In the genomic region with DNA sequence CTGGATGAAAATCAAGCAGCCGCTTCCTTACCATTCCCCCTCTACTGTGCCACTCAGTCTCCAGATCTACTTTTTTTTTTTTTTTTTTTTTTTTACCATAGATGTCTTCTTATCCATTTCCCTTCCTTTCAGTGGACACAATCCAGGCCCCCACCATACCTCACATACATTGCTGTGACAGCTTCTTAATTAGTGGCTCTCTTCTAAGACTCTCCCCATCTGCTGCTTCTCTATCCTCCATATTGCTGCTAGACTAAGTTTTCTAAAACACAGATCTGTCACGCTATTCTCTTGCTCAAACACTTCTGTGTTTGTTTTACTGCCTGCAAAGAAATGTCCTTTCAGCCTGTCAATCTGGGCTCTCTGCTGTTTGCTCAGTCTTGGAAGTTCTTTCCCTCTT, we compare ENCODE assay signal across 29 mouse cellular contexts. TPM values are rescaled to one million over a fixed set of nuclear protein-coding genes. Genes with fewer than 3 reads are reported as not detected.
"Had no signal": no experiment of that assay in that cellular context is flagged by ENCODE, and none has a peak within 500 bp of the region (broad histone marks: within the 10 kb centered on the region; RNA-seq: fewer than 3 reads in every experiment).

No protein-coding gene starts in this region.

- H3K9me3 ChIP-seq: heart, embryonic 10.5 days; heart, embryonic 12.5 days; hindbrain, embryonic 10.5 days; hindbrain, embryonic 12.5 days; intestine, embryonic 15.5 days; limb, embryonic 13.5 days; limb, embryonic 15.5 days; liver, embryonic 12.5 days had no signal

- H3K4me2 ChIP-seq: heart, embryonic 12.5 days; hindbrain, embryonic 12.5 days; hindbrain, embryonic 14.5 days; intestine, embryonic 15.5 days; limb, embryonic 13.5 days; limb, embryonic 15.5 days; liver, embryonic 12.5 days had no signal

- H3K27ac ChIP-seq: gastrocnemius, adult 2 months; heart, embryonic 10.5 days; hindbrain, embryonic 10.5 days; hindbrain, embryonic 12.5 days; hindbrain, embryonic 14.5 days; intestine, embryonic 15.5 days; kidney, postnatal 0 days; limb, embryonic 13.5 days; limb, embryonic 15.5 days; liver, embryonic 12.5 days; liver, embryonic 14.5 days had no signal

- H3K27me3 ChIP-seq: heart, embryonic 12.5 days; hindbrain, embryonic 12.5 days; intestine, embryonic 15.5 days; limb, embryonic 13.5 days; limb, embryonic 15.5 days; liver, embryonic 12.5 days had no signal

- H3K36me3 ChIP-seq: heart, embryonic 10.5 days; heart, embryonic 12.5 days; hindbrain, embryonic 10.5 days; hindbrain, embryonic 12.5 days; intestine, embryonic 15.5 days; limb, embryonic 13.5 days; limb, embryonic 15.5 days; liver, embryonic 12.5 days had no signal

- H3K4me1 ChIP-seq: heart, embryonic 10.5 days; heart, embryonic 12.5 days; intestine, embryonic 15.5 days; limb, embryonic 13.5 days; limb, embryonic 15.5 days; liver, embryonic 12.5 days had no signal

- DNase-seq: gastrocnemius, adult 2 months; gastrocnemius, postnatal 10 days; gastrocnemius, postnatal 25 days; heart, adult 18-20 months; heart, postnatal 10 days; heart, postnatal 4 days; kidney, adult 18-20 months; kidney, adult 8-10 months; kidney, postnatal 14 days; kidney, postnatal 36 days; layer of hippocampus, adult 9-11 months; layer of hippocampus, postnatal 36 days; left cerebral cortex, postnatal 4 days had no signal

- H3K4me3 ChIP-seq: gastrocnemius, adult 2 months; heart, embryonic 10.5 days; heart, embryonic 12.5 days; hindbrain, embryonic 10.5 days; hindbrain, embryonic 12.5 days; intestine, embryonic 15.5 days; limb, embryonic 13.5 days; limb, embryonic 15.5 days; liver, embryonic 12.5 days had no signal

- ATAC-seq: hindbrain, embryonic 16.5 days; inflammation-experienced regulatory T-cells, adult 6 months; intestine, embryonic 15.5 days; intestine, postnatal 0 days; liver, embryonic 12.5 days had no signal

- H3K9ac ChIP-seq: heart, embryonic 12.5 days; hindbrain, embryonic 12.5 days; hindbrain, embryonic 14.5 days; intestine, embryonic 15.5 days; limb, embryonic 13.5 days; limb, embryonic 15.5 days; liver, embryonic 12.5 days; liver, embryonic 14.5 days had no signal

RNA-seq across cellular contexts. Expression of a gene that starts 54.9 kb away (rescaled TPM):
- total RNA-seq: granulocyte monocyte progenitor cell, adult 5-6 weeks had no signal
- polyA plus RNA-seq: inflammation-experienced regulatory T-cells, adult 6 months; liver, adult 2 months had no signal
